Mouse (Mus musculus): ENCODE results near the gene Neurod2. TPM values are rescaled to one million over a fixed set of nuclear protein-coding genes. Genes with fewer than 3 reads are reported as not detected.

Neurod2 gene
- polyA plus RNA-seq, 1 experiment from 2014 or later, result 0.07 TPM

DNA sequence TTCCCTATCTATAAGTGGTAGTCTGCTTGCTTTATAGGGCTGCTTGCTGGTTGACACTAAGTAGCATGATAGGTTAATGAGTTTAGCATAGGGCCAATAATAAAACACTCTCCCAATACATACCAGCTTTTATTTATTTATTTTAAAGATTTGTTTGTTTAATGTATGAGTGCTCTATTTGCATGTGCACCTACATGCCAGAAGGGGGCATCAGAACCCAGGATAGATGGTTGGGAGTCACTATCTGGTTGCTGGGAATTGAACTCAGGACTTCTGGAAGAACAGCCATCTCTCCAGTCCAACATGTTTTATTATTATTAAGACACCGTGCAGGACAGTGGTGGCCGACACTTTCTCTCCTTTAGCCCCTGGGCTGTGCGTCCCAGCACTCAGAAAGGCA is 2.7 kb upstream of the Neurod2 start:
- Histone ChIP-seq H3K4me1 (ENCODE audit: control insufficient read depth, insufficient read depth, low read length) (peaks cover 23% of the 10 kb centered on the region), H3K27me3 (ENCODE audit: control insufficient read depth, insufficient read depth, low read length) (peaks cover 99% of the 10 kb centered on the region), H3K4me3 (ENCODE audit: low read depth, low read length) (no peak overlapping the region), H3K9ac (ENCODE audit: low read depth, low read length) (no peak overlapping the region), H3K27ac (ENCODE audit: low read depth, low read length) (no peak overlapping the region), H3K36me3 (ENCODE audit: control insufficient read depth, insufficient read depth, low read length) (no peaks in the 10 kb centered on the region), H3K9me3 (replicated peaks; ENCODE audit: control insufficient read depth, low read length) (no peaks in the 10 kb centered on the region), H3K4me2 (no peak overlapping the region)
- no peak for ATAC-seq (replicated peaks; ENCODE audit: insufficient number of reproducible peaks, low FRiP score, low TSS enrichment)
- WGBS (ENCODE audit: insufficient replicate concordance), result 73% methylated on average over 3 of the region's 3 CpGs

GRCm38 (mm10) chr11:98331401-98331800 is 2.0 kb upstream of the Neurod2 start:
- H3K4me1 ChIP-seq (ENCODE audit: control insufficient read depth, insufficient read depth, low read length), result peaks cover 29% of the 10 kb centered on the region
- no peak for ATAC-seq (replicated peaks; ENCODE audit: insufficient number of reproducible peaks, low FRiP score, low TSS enrichment)
- peaks cover 99% of the 10 kb centered on the region for H3K27me3 ChIP-seq (ENCODE audit: control insufficient read depth, insufficient read depth, low read length)
- H3K36me3 ChIP-seq (ENCODE audit: control insufficient read depth, insufficient read depth, low read length), result no peaks in the 10 kb centered on the region
- no peak overlapping the region for H3K4me2 ChIP-seq
- no peaks in the 10 kb centered on the region for H3K9me3 ChIP-seq (replicated peaks; ENCODE audit: control insufficient read depth, low read length)
- no peak overlapping the region for H3K9ac ChIP-seq (ENCODE audit: low read depth, low read length)
- 61% methylated on average over 1 of the region's 1 CpGs for WGBS (ENCODE audit: insufficient replicate concordance)
- H3K27ac ChIP-seq (ENCODE audit: low read depth, low read length), result no peak overlapping the region
- no peak overlapping the region for H3K4me3 ChIP-seq (ENCODE audit: low read depth, low read length)

DNA sequence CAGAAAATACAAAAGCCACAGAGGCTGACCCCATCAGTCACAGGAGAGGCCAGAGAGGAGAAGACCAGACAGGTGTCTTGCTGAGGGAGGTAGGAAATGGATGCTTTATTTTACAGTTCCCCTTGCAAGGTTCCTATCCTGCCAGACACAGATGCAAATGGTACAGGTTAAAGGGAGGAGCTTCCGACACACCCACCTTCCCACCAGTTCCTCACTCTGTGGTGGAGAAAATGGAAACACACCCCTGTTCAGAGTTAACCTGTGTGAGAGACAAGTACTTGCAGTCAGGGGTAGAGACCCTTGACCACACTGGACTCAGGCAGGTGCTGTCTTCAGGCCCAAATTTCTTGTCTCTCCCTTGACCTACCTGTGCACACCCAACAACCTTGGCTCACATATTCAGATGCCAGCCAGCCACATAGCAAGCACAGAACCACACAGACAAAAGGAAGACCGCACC is 1.3 kb upstream of the Neurod2 start:
- Histone ChIP-seq H3K27me3 (ENCODE audit: control insufficient read depth, insufficient read depth, low read length) (peaks cover 97% of the 10 kb centered on the region), H3K4me2 (no peak overlapping the region), H3K4me3 (ENCODE audit: low read depth, low read length) (no peak overlapping the region), H3K9me3 (replicated peaks; ENCODE audit: control insufficient read depth, low read length) (no peaks in the 10 kb centered on the region), H3K4me1 (ENCODE audit: control insufficient read depth, insufficient read depth, low read length) (peaks cover 29% of the 10 kb centered on the region), H3K9ac (ENCODE audit: low read depth, low read length) (no peak overlapping the region), H3K36me3 (ENCODE audit: control insufficient read depth, insufficient read depth, low read length) (no peaks in the 10 kb centered on the region), H3K27ac (ENCODE audit: low read depth, low read length) (no peak overlapping the region)
- 42% methylated on average over 2 of the region's 2 CpGs for WGBS (ENCODE audit: insufficient replicate concordance)
- no peak for ATAC-seq (replicated peaks; ENCODE audit: insufficient number of reproducible peaks, low FRiP score, low TSS enrichment)

DNA sequence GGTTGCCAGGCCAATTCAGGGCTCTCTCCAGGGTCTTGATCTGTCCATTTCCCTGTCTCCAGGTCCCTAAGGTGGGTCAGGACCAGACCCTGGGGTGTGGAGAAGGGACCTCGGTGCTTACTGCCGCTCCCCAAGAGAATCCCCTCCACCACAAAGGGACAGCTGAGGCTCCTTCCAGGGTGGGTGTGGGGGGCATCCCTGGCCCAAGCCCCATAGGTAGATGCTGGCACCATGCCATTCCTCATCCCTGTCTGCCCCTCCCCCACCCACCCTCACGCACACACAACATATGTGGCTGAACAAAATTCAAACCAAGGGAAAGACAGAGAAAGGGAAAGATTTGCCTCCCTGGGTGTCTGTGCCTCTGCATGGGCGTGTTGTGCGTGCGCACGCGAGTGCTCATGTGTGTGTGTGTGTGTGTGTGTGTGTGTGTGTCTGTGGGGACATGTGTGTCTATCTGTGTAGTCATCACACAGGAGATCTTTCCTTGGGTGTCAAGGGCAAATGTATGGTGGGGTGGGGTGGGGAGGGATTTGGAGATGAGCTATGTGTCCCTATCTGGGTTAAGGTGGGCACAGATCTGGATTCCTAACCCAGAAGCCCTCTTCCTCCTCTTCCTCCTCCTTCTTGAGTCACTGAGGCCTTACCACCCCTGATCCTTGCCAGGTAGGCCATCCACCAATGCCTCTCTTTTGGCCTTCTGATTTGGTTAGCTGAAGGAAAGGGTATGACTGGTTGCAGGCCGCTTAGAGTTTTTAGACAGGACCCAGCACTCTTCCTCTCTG is 704 bp upstream of the Neurod2 start:
- H3K4me3 ChIP-seq (ENCODE audit: low read depth, low read length), result no peak overlapping the region
- peaks cover 29% of the 10 kb centered on the region for H3K4me1 ChIP-seq (ENCODE audit: control insufficient read depth, insufficient read depth, low read length)
- 34% methylated on average over 9 of the region's 9 CpGs for WGBS (ENCODE audit: insufficient replicate concordance)
- no peak overlapping the region for H3K9ac ChIP-seq (ENCODE audit: low read depth, low read length)
- no peak overlapping the region for H3K4me2 ChIP-seq
- H3K9me3 ChIP-seq (replicated peaks; ENCODE audit: control insufficient read depth, low read length), result no peaks in the 10 kb centered on the region
- H3K27me3 ChIP-seq (ENCODE audit: control insufficient read depth, insufficient read depth, low read length), result peaks cover 97% of the 10 kb centered on the region
- no peak for ATAC-seq (replicated peaks; ENCODE audit: insufficient number of reproducible peaks, low FRiP score, low TSS enrichment)
- H3K36me3 ChIP-seq (ENCODE audit: control insufficient read depth, insufficient read depth, low read length), result no peaks in the 10 kb centered on the region
- no peak overlapping the region for H3K27ac ChIP-seq (ENCODE audit: low read depth, low read length)

DNA sequence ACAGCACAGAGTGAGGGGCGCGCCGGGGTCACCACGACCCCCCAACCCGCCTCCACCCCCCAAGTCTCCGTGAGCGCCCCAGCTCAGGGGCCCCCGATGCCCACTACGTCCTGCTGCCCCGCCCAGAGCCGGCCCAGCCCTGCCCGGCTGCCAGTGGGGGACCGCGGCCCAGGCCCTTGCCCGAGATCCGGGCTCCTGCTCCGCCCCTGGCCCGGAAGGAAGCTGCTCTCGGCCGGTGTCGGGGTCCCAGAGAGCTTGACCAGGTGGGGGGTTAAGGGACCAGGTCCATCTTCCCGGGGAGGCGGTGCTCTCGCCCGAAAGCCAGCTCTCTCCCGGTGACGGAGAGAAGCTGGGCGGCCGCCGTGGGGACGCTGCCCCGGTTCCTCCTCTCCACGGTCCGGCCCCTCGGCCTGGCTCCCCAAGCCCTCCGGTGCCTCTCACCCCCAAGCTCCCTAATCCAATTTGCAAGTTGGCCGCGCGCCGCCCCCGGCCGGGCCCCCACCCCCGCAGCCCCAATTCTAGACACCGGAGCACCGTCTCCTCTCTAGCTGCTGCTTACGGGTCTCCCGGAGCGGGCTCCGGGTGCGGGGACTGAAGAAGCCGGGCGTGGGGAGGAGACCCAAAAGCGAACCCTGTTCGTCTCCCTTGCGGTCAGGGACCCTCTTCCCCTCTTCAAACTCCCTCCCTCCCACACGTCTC is 928 bp downstream of the Neurod2 start:
- peak overlapping the region; percentile 55 for H3K4me2 ChIP-seq
- H3K27me3 ChIP-seq (ENCODE audit: control insufficient read depth, insufficient read depth, low read length), result peaks cover 97% of the 10 kb centered on the region
- under 1% methylated on average over 53 of the region's 56 CpGs for WGBS (ENCODE audit: insufficient replicate concordance)
- H3K9me3 ChIP-seq (replicated peaks; ENCODE audit: control insufficient read depth, low read length), result no peaks in the 10 kb centered on the region
- H3K9ac ChIP-seq (ENCODE audit: low read depth, low read length), result no peak overlapping the region
- H3K36me3 ChIP-seq (ENCODE audit: control insufficient read depth, insufficient read depth, low read length), result no peaks in the 10 kb centered on the region
- peaks cover 19% of the 10 kb centered on the region for H3K4me1 ChIP-seq (ENCODE audit: control insufficient read depth, insufficient read depth, low read length)
- ATAC-seq (replicated peaks; ENCODE audit: insufficient number of reproducible peaks, low FRiP score, low TSS enrichment), result no peak
- H3K4me3 ChIP-seq (ENCODE audit: low read depth, low read length), result peak overlapping the region; percentile 29
- H3K27ac ChIP-seq (ENCODE audit: low read depth, low read length), result no peak overlapping the region

- Histone ChIP-seq H3K4me1 (ENCODE audit: control insufficient read depth, insufficient read depth, low read length) (peaks cover 19% of the 10 kb centered on the region), H3K36me3 (ENCODE audit: control insufficient read depth, insufficient read depth, low read length) (no peaks in the 10 kb centered on the region), H3K4me2 (peak overlapping the region; percentile 55), H3K9ac (ENCODE audit: low read depth, low read length) (no peak overlapping the region), H3K27ac (ENCODE audit: low read depth, low read length) (no peak overlapping the region), H3K9me3 (replicated peaks; ENCODE audit: control insufficient read depth, low read length) (no peaks in the 10 kb centered on the region), H3K27me3 (ENCODE audit: control insufficient read depth, insufficient read depth, low read length) (peaks cover 97% of the 10 kb centered on the region), H3K4me3 (ENCODE audit: low read depth, low read length) (peak overlapping the region; percentile 29)
- under 1% methylated on average over 35 of the region's 35 CpGs for WGBS (ENCODE audit: insufficient replicate concordance)
- no peak; the same call in 1 of the 2 replicates for ATAC-seq (replicated peaks; ENCODE audit: insufficient number of reproducible peaks, low FRiP score, low TSS enrichment)
Observed at GRCm38 (mm10) chr11:98328031-98328370, 1.4 kb downstream of the Neurod2 start.

DNA sequence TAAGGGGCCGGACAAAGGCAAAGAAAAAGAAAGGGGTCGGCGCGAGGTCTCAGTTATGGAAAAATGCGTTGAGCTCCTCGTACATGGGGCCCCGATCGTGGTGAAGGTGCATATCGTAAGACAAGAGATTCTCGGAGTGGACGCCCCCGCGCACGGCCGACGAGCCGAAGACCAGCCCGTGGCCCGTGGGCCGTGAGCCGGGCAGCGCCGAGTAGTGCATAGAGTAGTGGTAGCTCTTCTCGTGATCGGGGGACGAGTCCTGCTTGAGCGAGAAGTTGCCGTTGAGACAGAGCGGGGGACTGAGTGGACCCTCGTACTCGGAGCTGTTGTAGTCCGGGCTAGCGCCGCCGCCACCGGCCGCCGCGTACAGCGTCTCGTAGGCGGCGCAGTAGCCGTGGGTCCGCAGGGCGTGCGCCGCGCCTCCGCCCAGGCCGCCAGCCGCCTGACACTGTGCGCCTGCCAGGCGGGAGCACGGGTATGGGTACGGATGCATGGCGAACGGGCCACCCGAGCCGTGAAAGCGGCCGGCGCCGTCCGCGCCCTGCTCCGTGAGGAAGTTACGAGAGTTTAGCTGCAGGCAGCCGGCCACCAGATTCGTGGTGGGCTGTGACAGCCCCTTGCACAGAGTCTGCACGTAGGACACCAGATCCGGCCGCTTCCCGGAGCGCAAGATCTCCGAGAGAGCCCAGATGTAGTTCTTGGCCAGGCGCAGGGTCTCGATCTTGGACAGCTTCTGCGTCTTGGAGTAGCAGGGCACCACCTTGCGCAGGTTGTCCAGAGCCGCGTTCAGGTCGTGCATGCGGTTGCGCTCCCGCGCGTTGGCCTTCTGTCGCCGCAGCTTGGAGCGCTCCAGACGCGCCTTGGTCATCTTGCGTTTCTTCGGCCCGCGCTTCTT is 2.1 kb downstream of the Neurod2 start:
- Histone ChIP-seq H3K4me3 (ENCODE audit: low read depth, low read length) (peak overlapping the region; percentile 29), H3K9ac (ENCODE audit: low read depth, low read length) (no peak overlapping the region), H3K27ac (ENCODE audit: low read depth, low read length) (no peak overlapping the region), H3K36me3 (ENCODE audit: control insufficient read depth, insufficient read depth, low read length) (no peaks in the 10 kb centered on the region), H3K4me2 (peak overlapping the region; percentile 55), H3K27me3 (ENCODE audit: control insufficient read depth, insufficient read depth, low read length) (peaks cover 98% of the 10 kb centered on the region), H3K9me3 (replicated peaks; ENCODE audit: control insufficient read depth, low read length) (no peaks in the 10 kb centered on the region), H3K4me1 (ENCODE audit: control insufficient read depth, insufficient read depth, low read length) (peaks cover 19% of the 10 kb centered on the region)
- WGBS (ENCODE audit: insufficient replicate concordance), result under 1% methylated on average over 96 of the region's 97 CpGs
- no peak for ATAC-seq (replicated peaks; ENCODE audit: insufficient number of reproducible peaks, low FRiP score, low TSS enrichment)

GRCm38 (mm10) chr11:98326741-98327135 is 2.7 kb downstream of the Neurod2 start:
- Histone ChIP-seq H3K4me2 (peak overlapping the region; percentile 55), H3K9me3 (replicated peaks; ENCODE audit: control insufficient read depth, low read length) (no peaks in the 10 kb centered on the region), H3K27ac (ENCODE audit: low read depth, low read length) (no peak overlapping the region), H3K9ac (ENCODE audit: low read depth, low read length) (no peak overlapping the region), H3K36me3 (ENCODE audit: control insufficient read depth, insufficient read depth, low read length) (no peaks in the 10 kb centered on the region), H3K4me3 (ENCODE audit: low read depth, low read length) (peak overlapping the region; percentile 29), H3K4me1 (ENCODE audit: control insufficient read depth, insufficient read depth, low read length) (peaks cover 19% of the 10 kb centered on the region), H3K27me3 (ENCODE audit: control insufficient read depth, insufficient read depth, low read length) (peaks cover 98% of the 10 kb centered on the region)
- WGBS (ENCODE audit: insufficient replicate concordance), result 1% methylated on average over 19 of the region's 19 CpGs
- no peak for ATAC-seq (replicated peaks; ENCODE audit: insufficient number of reproducible peaks, low FRiP score, low TSS enrichment)

All from heart, embryonic 11.5 days (tissue).